Mouse (Mus musculus) kidney, adult 9 months (tissue): ENCODE data around the gene Tlcd2.

Experiments
- DNase-seq: peaks from one replicate; pipeline ENCODE4 v3.0.0; 2022

Tlcd2 gene

GRCm38 (mm10) chr11:75467512-75468215 is 6.1 kb downstream of the Tlcd2 start:
- peak; percentile 76 for DNase-seq

- peak; percentile 53 for DNase-seq
Measured at GRCm38 (mm10) chr11:75468410-75468809, 6.9 kb downstream of the Tlcd2 start.

GRCm38 (mm10) chr11:75469261-75469660 is 7.7 kb downstream of the Tlcd2 start:
- peak; percentile 38 for DNase-seq

- DNase-seq, result no peak
Measured at GRCm38 (mm10) chr11:75470675-75471074, 9.2 kb downstream of the Tlcd2 start.

- no peak for DNase-seq
Measured at GRCm38 (mm10) chr11:75472469-75473081, 11.1 kb downstream of the Tlcd2 start.

- DNase-seq, result no peak
Measured at GRCm38 (mm10) chr11:75473376-75473775, 11.9 kb downstream of the Tlcd2 start.

GRCm38 (mm10) chr11:75486192-75486591 is 24.7 kb downstream of the Tlcd2 start:
- DNase-seq, result no peak

- peak; percentile 99 for DNase-seq
Measured at GRCm38 (mm10) chr11:75486601-75487285, 25.2 kb downstream of the Tlcd2 start, which contains the start of gene Prpf8. Gene Prpf8 (plus strand): TSS chr11:75486816.

- DNase-seq, result peak; percentile 20
Measured at GRCm38 (mm10) chr11:75487496-75487895, 26.0 kb downstream of the Tlcd2 start.

GRCm38 (mm10) chr11:75494296-75495049 is 33.0 kb downstream of the Tlcd2 start:
- DNase-seq, result no peak

- DNase-seq, result no peak
Measured at GRCm38 (mm10) chr11:75498126-75498525, 36.6 kb downstream of the Tlcd2 start.

GRCm38 (mm10) chr11:75508162-75508561 is 46.6 kb downstream of the Tlcd2 start:
- DNase-seq, result no peak

GRCm38 (mm10) chr11:75508904-75509303 is 47.4 kb downstream of the Tlcd2 start:
- DNase-seq, result peak; percentile 43

- DNase-seq, result peak; percentile 99
Measured at GRCm38 (mm10) chr11:75509741-75510626, 48.5 kb downstream of the Tlcd2 start, which contains the start of gene Rilp. Gene Rilp (plus strand): TSS chr11:75510094.

GRCm38 (mm10) chr11:75510627-75510993 is 49.1 kb downstream of the Tlcd2 start:
- peak; percentile 96 for DNase-seq

GRCm38 (mm10) chr11:75511213-75511612 is 49.7 kb downstream of the Tlcd2 start:
- peak; percentile 54 for DNase-seq

- no peak for DNase-seq
Measured at GRCm38 (mm10) chr11:75512301-75513018, 50.9 kb downstream of the Tlcd2 start.

- peak; percentile 75 for DNase-seq
Measured at GRCm38 (mm10) chr11:75513336-75513735, 51.8 kb downstream of the Tlcd2 start, which contains the start of gene Scarf1. Gene Scarf1 (plus strand): TSS chr11:75513540.

- DNase-seq, result no peak
Measured at GRCm38 (mm10) chr11:75515186-75515585, 53.7 kb downstream of the Tlcd2 start.

- DNase-seq, result no peak
Measured at GRCm38 (mm10) chr11:75519834-75520633, 58.5 kb downstream of the Tlcd2 start.
